Comparison of ENCODE assay signal across 16 mouse cellular contexts in genomic region chr3:135973243-135973642, GRCm38 (mm10).
"Had no signal": no experiment of that assay in that cellular context is flagged by ENCODE, and none has a peak within 500 bp of the region (broad histone marks: within the 10 kb centered on the region; RNA-seq: fewer than 3 reads in every experiment).

No protein-coding gene starts in this region.

- H3K9me3 ChIP-seq: limb, embryonic 10.5 days; liver, embryonic 15.5 days; megakaryocyte, embryonic 14.5 days; midbrain, embryonic 12.5 days; neural tube, embryonic 13.5 days had no signal

- DNase-seq: kidney, adult 9 months; kidney, postnatal 14 days; layer of hippocampus, adult 9-11 months; lung, adult 2 months; lung, postnatal 4 days; right cerebral cortex, postnatal 14 days; thymus, postnatal 36 days had no signal

- H3K27ac ChIP-seq: limb, embryonic 10.5 days; liver, embryonic 15.5 days; midbrain, embryonic 12.5 days; neural tube, embryonic 13.5 days had no signal

- H3K4me1 ChIP-seq: limb, embryonic 10.5 days; liver, embryonic 15.5 days; megakaryocyte, embryonic 14.5 days; midbrain, embryonic 12.5 days; neural tube, embryonic 13.5 days had no signal

- H3K36me3 ChIP-seq: limb, embryonic 10.5 days; liver, embryonic 15.5 days; midbrain, embryonic 12.5 days; neural tube, embryonic 13.5 days had no signal

- H3K4me2 ChIP-seq: liver, embryonic 11.5 days; liver, embryonic 15.5 days; midbrain, embryonic 12.5 days; neural tube, embryonic 13.5 days had no signal

- H3K9ac ChIP-seq: liver, embryonic 15.5 days; midbrain, embryonic 12.5 days; neural tube, embryonic 13.5 days had no signal

- ATAC-seq: intestine, embryonic 16.5 days; lung, postnatal 0 days; midbrain, embryonic 16.5 days had no signal

- H3K4me3 ChIP-seq: limb, embryonic 10.5 days; liver, embryonic 15.5 days; megakaryocyte, embryonic 14.5 days; midbrain, embryonic 12.5 days; neural tube, embryonic 13.5 days had no signal

- H3K27me3 ChIP-seq: liver, embryonic 15.5 days; midbrain, embryonic 12.5 days; neural tube, embryonic 13.5 days had no signal
